Mouse (Mus musculus): ENCODE measurements around the gene Zbtb12. TPM values are rescaled to one million over a fixed set of nuclear protein-coding genes. Genes with fewer than 3 reads are reported as not detected.

The Zbtb12 gene
- total RNA-seq, 2 experiments from 2014 or later, result 8.6 to 8.8 TPM

DNA sequence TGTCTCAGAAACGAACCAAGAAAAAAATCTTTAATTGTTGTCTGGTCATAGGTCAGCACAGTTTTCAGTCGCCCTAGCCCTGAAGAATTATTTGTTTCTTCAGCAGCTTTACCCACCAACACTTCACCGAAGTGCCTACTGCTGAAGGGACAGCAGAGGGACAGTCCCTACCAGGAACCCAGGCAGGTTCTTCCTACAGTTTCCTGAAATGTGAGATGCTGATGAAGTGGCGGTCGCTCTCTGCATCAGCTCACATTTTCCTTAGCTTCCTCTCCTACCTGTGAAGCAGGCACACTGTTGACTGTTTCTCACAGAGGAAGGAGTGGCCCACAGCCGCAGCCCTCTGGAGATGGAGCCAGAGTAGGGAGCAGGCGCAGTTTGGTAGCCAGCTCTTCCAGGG, 13.3 kb upstream of the Zbtb12 start:
- no peak for DNase-seq (ENCODE audit: low spot score in 2 of 2)

GRCm38 (mm10) chr17:34874321-34874720, 5.0 kb upstream of the Zbtb12 start:
- no peak for DNase-seq (ENCODE audit: low spot score in 2 of 2)

DNA sequence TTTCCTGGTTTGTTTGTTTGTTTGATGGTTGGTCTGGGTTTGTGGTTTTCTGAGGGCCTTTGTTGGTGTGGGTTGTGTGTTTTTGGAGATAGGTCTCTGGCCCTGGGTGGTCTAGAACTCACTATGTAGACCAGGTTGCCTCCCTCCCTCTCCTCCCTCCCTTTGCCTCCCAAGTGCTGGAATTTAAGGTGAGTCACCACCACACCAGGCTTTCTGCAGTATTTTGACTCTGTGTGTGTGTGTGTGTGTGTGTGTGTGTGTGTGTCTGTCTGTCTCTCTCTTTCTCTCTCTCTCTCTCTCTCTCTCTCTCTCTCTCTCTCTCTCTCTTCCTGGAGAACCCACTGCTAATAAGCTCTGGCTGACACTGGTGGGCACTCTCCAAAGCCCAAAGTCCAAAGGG, 1.9 kb downstream of the Zbtb12 start:
- no peak for DNase-seq (ENCODE audit: low spot score in 2 of 2)

DNA sequence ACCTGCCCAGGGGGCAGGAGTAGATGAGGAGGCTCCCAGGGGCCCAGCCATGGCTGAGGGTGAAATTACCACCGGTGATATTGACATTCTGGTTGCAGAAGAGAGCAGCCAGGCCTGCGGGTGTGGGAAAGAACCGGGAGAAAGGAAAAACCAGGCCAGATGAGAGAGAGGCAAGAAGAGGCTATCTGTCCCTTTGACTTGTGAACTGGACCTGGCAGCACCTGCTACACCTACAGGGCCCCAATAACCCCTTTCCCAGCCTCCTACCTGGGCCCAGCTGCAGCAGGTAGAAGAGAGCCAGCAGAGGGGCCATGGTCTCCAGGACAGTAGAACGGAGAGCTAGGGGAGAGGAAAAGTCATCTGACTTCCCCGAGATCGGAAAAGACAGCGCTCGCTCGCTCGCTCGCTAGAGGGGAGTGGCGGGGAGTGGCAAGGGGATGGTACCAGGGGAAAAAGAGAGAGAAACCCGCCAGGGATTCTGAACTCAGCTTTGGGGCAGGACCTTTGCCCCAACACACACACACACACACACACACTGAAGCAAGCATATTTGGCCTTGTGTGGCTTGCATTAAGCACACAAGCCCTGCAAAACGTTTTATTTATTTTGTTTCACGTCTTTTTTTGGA, 2.5 kb downstream of the Zbtb12 start, which contains the start of gene Gm20547:
TSS of gene Gm20547 (minus strand) at position 360 of the 628 bp plus-strand sequence.
- no peak for DNase-seq (ENCODE audit: low spot score in 2 of 2)

DNA sequence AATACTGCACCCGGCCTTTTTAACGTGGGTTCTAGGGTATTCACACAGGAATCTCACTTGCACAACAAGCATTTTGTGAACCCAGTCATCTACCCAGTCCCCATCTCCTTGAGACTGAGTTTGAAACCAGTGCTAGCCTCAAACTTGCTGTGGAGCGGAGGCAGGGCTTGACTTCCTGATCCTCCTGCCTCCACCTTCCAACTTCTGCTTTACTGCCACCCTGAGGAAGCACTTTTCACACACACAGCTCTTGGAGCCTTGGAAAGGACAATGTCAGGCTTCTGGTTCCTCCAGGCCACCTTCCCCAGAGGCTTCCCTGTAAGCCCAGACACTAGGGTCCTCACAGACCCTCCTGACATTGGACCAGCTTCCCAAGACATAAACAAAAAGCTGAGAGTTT, 4.0 kb downstream of the Zbtb12 start:
- no peak for DNase-seq (ENCODE audit: low spot score in 2 of 2)

DNA sequence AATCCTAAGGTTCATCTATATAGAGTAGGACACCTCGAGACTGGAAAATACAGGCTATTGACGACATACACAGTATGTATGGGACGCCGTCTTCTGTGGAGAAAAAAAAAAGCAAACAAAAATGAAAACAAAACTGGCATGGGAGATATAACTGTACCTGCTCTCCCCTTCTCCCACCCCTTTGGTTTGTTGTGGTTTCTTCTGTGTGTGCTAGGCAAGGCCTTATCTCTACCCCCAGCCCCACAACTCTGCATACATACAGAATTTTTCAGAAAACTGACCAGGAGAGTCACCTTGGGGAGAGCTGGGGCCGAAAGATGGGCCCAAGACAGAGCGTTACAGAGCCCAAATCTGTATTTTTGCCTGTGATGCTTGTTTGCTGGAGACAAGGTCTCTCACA, 5.4 kb downstream of the Zbtb12 start:
- DNase-seq (ENCODE audit: low spot score in 2 of 2), result no peak

DNA sequence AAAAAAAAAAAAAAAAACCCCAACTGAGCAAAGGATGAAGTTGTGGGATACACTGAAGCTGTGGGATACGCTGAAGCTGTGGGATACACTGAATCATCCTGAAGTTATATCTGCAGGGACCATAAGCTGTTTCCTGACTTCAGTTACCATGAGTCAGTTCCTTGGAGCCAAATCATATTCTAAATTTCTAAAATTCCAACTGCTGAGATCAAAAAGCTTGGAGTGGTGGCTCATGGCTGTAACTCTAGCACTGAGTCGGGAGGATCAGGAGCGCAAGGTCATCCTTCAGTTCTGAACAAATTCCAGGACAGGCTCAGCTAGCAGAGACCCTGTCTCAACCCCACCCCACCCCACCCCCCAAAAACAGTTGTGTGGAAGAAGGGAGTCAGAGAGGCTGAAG, 6.3 kb downstream of the Zbtb12 start:
- no peak for DNase-seq (ENCODE audit: low spot score in 2 of 2)

GRCm38 (mm10) chr17:34887942-34888341, 8.7 kb downstream of the Zbtb12 start:
- DNase-seq (ENCODE audit: low spot score in 2 of 2), result no peak

GRCm38 (mm10) chr17:34890074-34890743, 10.9 kb downstream of the Zbtb12 start:
- DNase-seq (ENCODE audit: low spot score in 2 of 2), result no peak

DNA sequence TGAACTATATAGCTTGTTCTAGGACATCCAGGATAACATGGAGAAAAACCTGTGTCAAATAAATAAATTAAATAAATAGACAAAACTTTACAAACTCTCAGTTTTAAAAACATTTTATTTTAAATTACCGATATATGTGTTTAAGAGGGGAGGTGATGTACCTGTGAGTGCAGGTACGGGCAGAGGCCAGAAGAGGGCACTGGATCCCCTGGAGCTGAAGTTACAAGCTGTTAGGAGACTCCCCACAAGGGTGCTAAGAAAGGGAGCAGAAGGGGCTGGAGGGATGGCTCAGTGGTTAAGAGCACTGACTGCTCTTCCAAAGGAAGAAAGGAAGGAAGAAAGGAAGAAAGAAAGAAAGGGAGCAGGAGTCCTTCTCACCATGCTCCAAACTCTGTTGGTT, 12.1 kb downstream of the Zbtb12 start:
- DNase-seq (ENCODE audit: low spot score in 2 of 2), result no peak

DNA sequence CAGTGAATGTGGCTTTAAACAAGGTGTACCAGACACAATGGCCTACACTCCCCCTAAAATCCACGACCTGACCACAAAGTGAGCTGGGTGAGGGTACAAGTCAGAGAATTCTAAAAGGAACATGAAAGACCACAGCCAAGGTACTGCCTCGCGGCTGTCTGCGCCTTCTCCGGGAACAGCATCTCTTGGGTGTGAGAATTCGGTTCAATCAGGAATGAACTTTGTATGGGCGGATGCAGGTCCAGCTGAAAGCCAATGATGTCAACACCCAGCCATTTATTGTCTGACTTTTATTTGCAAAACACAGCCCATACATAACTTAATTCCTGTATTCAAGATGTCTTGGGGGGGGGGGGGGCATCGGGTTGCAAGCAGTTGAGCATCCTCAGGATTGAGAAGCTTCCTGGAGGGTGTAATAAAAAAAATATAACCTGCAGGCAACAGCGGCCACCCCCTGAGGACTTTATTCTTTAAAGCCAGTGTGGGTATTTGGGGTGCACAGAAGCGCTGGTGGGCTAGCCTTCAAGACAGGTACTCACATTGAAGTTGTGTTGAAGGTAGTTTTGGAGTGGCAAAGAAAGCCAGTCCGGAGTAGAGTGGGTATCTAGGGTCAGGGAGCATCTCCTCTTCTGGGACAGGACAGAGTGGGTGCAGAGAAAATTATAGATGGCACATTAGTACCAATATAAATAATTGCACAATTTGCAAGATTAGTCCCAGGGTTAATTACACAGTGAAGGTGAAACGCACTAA, 14.0 kb downstream of the Zbtb12 start:
- no peak for DNase-seq (ENCODE audit: low spot score in 2 of 2)

- DNase-seq (ENCODE audit: low spot score in 2 of 2), result peak; percentile 88 to 94
These were observed 14.9 kb downstream of the Zbtb12 start for GRCm38 (mm10) chr17:34894074-34894597.

GRCm38 (mm10) chr17:34894801-34895530, 15.7 kb downstream of the Zbtb12 start:
- DNase-seq (ENCODE audit: low spot score in 2 of 2), result peak; percentile 43 to 52

- no peak for DNase-seq (ENCODE audit: low spot score in 2 of 2)
These were observed 16.4 kb downstream of the Zbtb12 start for GRCm38 (mm10) chr17:34895724-34896123.

- no peak for DNase-seq (ENCODE audit: low spot score in 2 of 2)
These were observed 17.1 kb downstream of the Zbtb12 start for GRCm38 (mm10) chr17:34896366-34896765.

DNA sequence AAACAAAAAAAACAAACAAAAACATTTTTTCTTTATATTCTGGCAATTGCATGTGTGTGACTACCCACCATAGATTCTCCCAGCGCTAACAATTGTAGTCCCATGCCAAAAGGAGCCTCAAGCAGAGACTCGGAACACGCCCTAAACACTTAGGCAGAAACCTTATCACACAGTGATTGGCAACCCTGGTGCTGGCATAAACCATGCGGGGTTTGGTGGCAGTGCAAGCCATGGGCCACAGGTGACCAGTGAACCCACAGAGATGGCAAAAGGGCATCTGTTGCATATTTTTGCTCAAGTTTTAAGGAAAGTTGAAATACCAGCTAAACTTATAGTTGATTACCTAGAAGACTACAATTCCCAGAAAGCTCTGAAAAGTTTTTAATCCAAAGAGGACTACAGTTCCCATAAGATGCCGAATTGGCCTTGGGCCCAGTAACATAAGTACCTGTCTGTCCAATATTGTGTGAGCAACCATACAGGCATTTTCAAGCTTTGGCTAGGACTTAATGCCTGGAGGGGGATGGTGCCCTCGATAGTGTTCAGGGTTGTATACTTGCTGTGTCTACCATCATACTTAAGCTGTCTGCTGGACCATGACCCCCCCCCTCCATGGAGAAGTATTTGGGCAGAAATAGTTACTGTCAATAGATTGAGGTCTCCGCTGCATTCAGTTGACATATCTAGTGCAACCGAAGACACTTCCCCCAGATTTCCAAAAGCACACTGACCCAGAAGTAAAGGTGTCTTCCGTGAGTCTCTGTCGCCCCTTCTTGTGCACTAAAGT, 18.3 kb downstream of the Zbtb12 start:
- DNase-seq (ENCODE audit: low spot score in 2 of 2), result peak; percentile 28 to 66

- DNase-seq (ENCODE audit: low spot score in 2 of 2), result peak; percentile 78 to 83
These were observed 18.9 kb downstream of the Zbtb12 start, which contains the start of the genes C2 and Ehmt2 for GRCm38 (mm10) chr17:34898160-34898586. Gene C2, minus strand, starts transcription at chr17:34898265. Gene Ehmt2, plus strand, starts transcription at chr17:34898469.

GRCm38 (mm10) chr17:34898706-34899052, 19.4 kb downstream of the Zbtb12 start:
- DNase-seq (ENCODE audit: low spot score in 2 of 2), result no peak

DNA sequence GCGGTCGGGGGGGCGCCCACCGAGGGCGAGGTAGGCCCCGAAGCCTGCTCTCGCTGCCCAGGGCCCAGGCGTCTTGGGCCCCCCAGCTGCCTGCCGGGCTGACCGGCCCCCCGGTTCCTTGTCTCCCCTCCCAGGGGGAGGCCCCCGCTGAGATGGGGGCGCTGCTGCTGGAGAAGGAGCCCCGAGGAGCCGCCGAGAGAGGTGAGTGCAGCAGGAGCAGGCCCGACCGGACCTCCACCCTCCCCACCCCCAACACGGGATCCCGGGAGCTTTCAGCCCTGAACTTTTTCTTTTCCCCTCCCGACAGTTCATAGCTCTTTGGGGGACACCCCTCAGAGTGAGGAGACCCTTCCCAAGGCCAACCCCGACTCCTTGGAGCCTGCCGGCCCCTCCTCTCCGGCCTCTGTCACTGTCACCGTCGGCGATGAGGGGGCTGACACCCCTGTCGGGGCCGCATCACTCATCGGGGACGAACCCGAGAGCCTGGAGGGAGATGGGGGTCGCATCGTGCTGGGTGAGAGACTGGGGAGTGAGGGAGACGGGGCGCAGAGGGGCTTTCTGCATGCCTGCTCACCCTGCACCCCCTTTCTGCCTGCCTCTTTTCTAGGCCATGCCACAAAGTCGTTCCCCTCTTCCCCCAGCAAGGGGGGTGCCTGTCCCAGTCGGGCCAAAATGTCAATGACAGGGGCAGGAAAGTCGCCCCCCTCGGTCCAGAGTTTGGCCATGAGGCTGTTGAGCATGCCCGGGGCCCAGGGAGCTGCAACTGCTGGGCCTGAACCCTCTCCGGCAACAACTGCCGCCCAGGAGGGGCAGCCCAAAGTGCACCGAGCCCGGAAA, 20.0 kb downstream of the Zbtb12 start:
- DNase-seq (ENCODE audit: low spot score in 2 of 2), result peak in 1 of 2 experiments; percentile 17

GRCm38 (mm10) chr17:34899890-34900243, 20.6 kb downstream of the Zbtb12 start:
- no peak for DNase-seq (ENCODE audit: low spot score in 2 of 2)
